Mouse (Mus musculus) G1E (cell line): ENCODE results near the gene Hist1h2ak.
A peak's percentile ranks its signal among the peaks of the same experiment; 100 is the strongest.
"Not testable (repeated sequence)": the region's sequence is repeated elsewhere in the genome, so short reads cannot be mapped to it uniquely, and the experiment has no call there.

Experiments used
- CTCF ChIP-seq: IDR thresholded peaks from 2 replicates; pipeline ENCODE4 v1.5.1; 2012; ENCODE audit warnings: low read depth, low read length, inconsistent platforms, mixed read lengths
- GATA1 ChIP-seq: IDR thresholded peaks from 2 replicates; pipeline ENCODE4 v1.6.1; 2012; ENCODE audit warnings: borderline replicate concordance, low read length, inconsistent platforms, mixed read lengths
- GATA2 ChIP-seq: IDR thresholded peaks from 2 replicates; pipeline ENCODE4 v1.6.1; 2012; ENCODE audit warnings: low read depth, low read length, inconsistent platforms, borderline replicate concordance
- POLR2AphosphoS5 ChIP-seq: IDR thresholded peaks from 2 replicates; pipeline ENCODE4 v1.6.1; 2012; ENCODE audit warnings: low read depth, low read length, inconsistent platforms; ENCODE audit not compliant: insufficient replicate concordance
- TAL1 ChIP-seq: conservative IDR thresholded peaks from 2 replicates; pipeline ENCODE4 v1.6.1; 2012; ENCODE audit warnings: low read depth, low read length, inconsistent platforms, mixed read lengths

GRCm38 (mm10) chr13:21754294-21755001, 821 bp upstream of the Hist1h2ak start:
- not testable (repeated sequence) for TF ChIP-seq CTCF, GATA1, TAL1, GATA2
- peak; percentile 92 for TF ChIP-seq POLR2AphosphoS5
